Mouse (Mus musculus) CH12.LX (cell line): ENCODE results near the gene Srr. TPM values are rescaled to one million over a fixed set of nuclear protein-coding genes. Genes with fewer than 3 reads are reported as not detected.

Experiments
- DNase-seq: peaks from one replicate; pipeline ENCODE4 v3.0.0-alpha.2; 2013; ENCODE audit errors: extremely low read depth
- H3K27ac ChIP-seq: 2 replicates; pipeline ENCODE4 v1.5.1; 2012; ENCODE audit warnings: low read depth, mild to moderate bottlenecking, control low read depth, moderate library complexity; ENCODE audit not compliant: insufficient read depth
- H3K27me3 ChIP-seq: replicated peaks from 2 replicates; pipeline ENCODE3; 2012; ENCODE audit warnings: inconsistent platforms
- H3K36me3 ChIP-seq, 2 experiments: replicated peaks in 1 of 2; 2 replicates each; pipeline versions ENCODE3 to v1.6.1; 2012; ENCODE audit warnings: inconsistent platforms in 1 of 2, low read length in 1 of 2, mild to moderate bottlenecking in 1 of 2, mixed read lengths in 1 of 2, moderate library complexity in 1 of 2; ENCODE audit not compliant: control insufficient read depth in 1 of 2, insufficient read depth in 1 of 2
- H3K4me1 ChIP-seq, 2 experiments: 2 replicates each; pipeline ENCODE4 v1.6.1; 2012; ENCODE audit warnings: inconsistent platforms in 1 of 2, moderate library complexity in 1 of 2; ENCODE audit not compliant: insufficient read depth in 2 of 2, control insufficient read depth in 1 of 2
- H3K4me2 ChIP-seq: 2 replicates; pipeline ENCODE4 v1.6.1; 2012; ENCODE audit warnings: low read depth, mild to moderate bottlenecking, control low read depth; ENCODE audit not compliant: poor library complexity, insufficient read depth, severe bottlenecking
- H3K4me3 ChIP-seq, 3 experiments: fragments of 150-350 bp in 1 of 3; sonication (generic) in 1 of 3; replicated peaks in 1 of 3; 2 replicates each; pipeline versions ENCODE3 to v1.5.1; 2011 to 2012; ENCODE audit warnings: low read depth in 2 of 3, low read length in 2 of 3, mild to moderate bottlenecking in 2 of 3, moderate library complexity in 2 of 3, control low read depth in 1 of 3, improper control_type of control experiment in 1 of 3, inconsistent platforms in 1 of 3, mixed read lengths in 1 of 3; ENCODE audit not compliant: poor library complexity in 1 of 3
- H3K79me2 ChIP-seq: replicated peaks from 2 replicates; pipeline ENCODE4 v1.6.1; 2012; ENCODE audit warnings: mild to moderate bottlenecking, moderate library complexity; ENCODE audit not compliant: control insufficient read depth, poor library complexity, insufficient read depth, severe bottlenecking; ENCODE audit errors: extremely low read depth
- H3K9ac ChIP-seq: 2 replicates; pipeline ENCODE4 v1.6.1; 2012; ENCODE audit warnings: low read depth, mild to moderate bottlenecking, control low read depth, moderate library complexity; ENCODE audit not compliant: insufficient read depth
- H3K9me3 ChIP-seq: replicated peaks from 2 replicates; pipeline ENCODE3; 2012; ENCODE audit warnings: low read length, inconsistent platforms, mixed read lengths
- BHLHE40 ChIP-seq: IDR thresholded peaks from 2 replicates; pipeline ENCODE4 v1.6.1; 2011; ENCODE audit warnings: mild to moderate bottlenecking, low read depth, low read length, improper control_type of control experiment
- CHD1 ChIP-seq: IDR thresholded peaks from 2 replicates; pipeline ENCODE4 v1.6.1; 2012; ENCODE audit warnings: low read depth, low read length, improper control_type of control experiment, inconsistent platforms
- CTCF ChIP-seq, 2 experiments: IDR thresholded peaks in 1 of 2; conservative IDR thresholded peaks in 1 of 2; 2 replicates each; pipeline ENCODE4 v1.5.1; 2011 to 2012; ENCODE audit warnings: low read depth in 2 of 2, low read length in 2 of 2, improper control_type of control experiment in 1 of 2, inconsistent platforms in 1 of 2, mild to moderate bottlenecking in 1 of 2, moderate library complexity in 1 of 2
- E2F4 ChIP-seq: IDR thresholded peaks from 2 replicates; pipeline ENCODE4 v1.6.1; 2011; ENCODE audit warnings: low read depth, low read length, improper control_type of control experiment; ENCODE audit not compliant: insufficient replicate concordance
- ELF1 ChIP-seq: IDR thresholded peaks from 2 replicates; pipeline ENCODE4 v1.6.1; 2014; ENCODE audit warnings: low read depth, mild to moderate bottlenecking, inconsistent platforms, low read length, improper control_type of control experiment
- EP300 ChIP-seq: IDR thresholded peaks from 2 replicates; pipeline ENCODE4 v1.6.1; 2011; ENCODE audit warnings: low read length, improper control_type of control experiment
- GABPA ChIP-seq: IDR thresholded peaks from 2 replicates; pipeline ENCODE4 v1.6.1; 2012; ENCODE audit warnings: low read depth, low read length, improper control_type of control experiment, inconsistent platforms; ENCODE audit not compliant: insufficient replicate concordance
- JUN ChIP-seq: IDR thresholded peaks from 2 replicates; pipeline ENCODE4 v1.6.1; 2011; ENCODE audit warnings: low read depth, mild to moderate bottlenecking, low read length, improper control_type of control experiment, moderate library complexity; ENCODE audit not compliant: insufficient read depth
- JUND ChIP-seq: conservative IDR thresholded peaks from 2 replicates; pipeline ENCODE4 v1.6.1; 2011; ENCODE audit warnings: low read depth, low read length, improper control_type of control experiment
- MAX ChIP-seq: IDR thresholded peaks from 2 replicates; pipeline ENCODE4 v1.6.1; 2011; ENCODE audit warnings: low read length, improper control_type of control experiment
- MAZ ChIP-seq: IDR thresholded peaks from 2 replicates; pipeline ENCODE4 v1.6.1; 2012; ENCODE audit warnings: low read depth, mild to moderate bottlenecking, inconsistent platforms, low read length, improper control_type of control experiment, moderate library complexity
- MEF2A ChIP-seq: IDR thresholded peaks from 2 replicates; pipeline ENCODE4 v1.6.1; 2014; ENCODE audit warnings: low read depth, mild to moderate bottlenecking, inconsistent platforms, low read length, improper control_type of control experiment, borderline replicate concordance
- MXI1 ChIP-seq: IDR thresholded peaks from 2 replicates; pipeline ENCODE4 v1.6.1; 2011; ENCODE audit warnings: mild to moderate bottlenecking, low read depth, low read length, improper control_type of control experiment
- MYC ChIP-seq: IDR thresholded peaks from 2 replicates; pipeline ENCODE4 v1.6.1; 2011; ENCODE audit warnings: low read depth, mild to moderate bottlenecking, improper control_type of control experiment, low read length
- NELFE ChIP-seq: IDR thresholded peaks from 2 replicates; pipeline ENCODE4 v1.6.1; 2011; ENCODE audit warnings: low read depth, low read length, improper control_type of control experiment
- NRF1 ChIP-seq: IDR thresholded peaks from 2 replicates; pipeline ENCODE4 v1.6.1; 2014; ENCODE audit warnings: low read depth, mild to moderate bottlenecking, inconsistent platforms, low read length, improper control_type of control experiment, moderate library complexity
- PAX5 ChIP-seq: IDR thresholded peaks from 2 replicates; pipeline ENCODE4 v1.6.1; 2012; ENCODE audit warnings: low read length, inconsistent platforms, mixed read lengths
- POLR2A ChIP-seq: IDR thresholded peaks from 2 replicates; pipeline ENCODE4 v1.6.1; 2011; ENCODE audit warnings: low read depth, mild to moderate bottlenecking, improper control_type of control experiment, low read length
- RAD21 ChIP-seq: IDR thresholded peaks from 2 replicates; pipeline ENCODE4 v1.6.1; 2011; ENCODE audit warnings: low read depth, mild to moderate bottlenecking, low read length, improper control_type of control experiment, moderate library complexity
- SIN3A ChIP-seq: IDR thresholded peaks from 2 replicates; pipeline ENCODE4 v1.6.1; 2012; ENCODE audit warnings: low read length, improper control_type of control experiment, inconsistent platforms
- TBP ChIP-seq: conservative IDR thresholded peaks from 2 replicates; pipeline ENCODE4 v1.6.1; 2011; ENCODE audit warnings: low read depth, low read length, improper control_type of control experiment
- UBTF ChIP-seq: IDR thresholded peaks from 2 replicates; pipeline ENCODE4 v1.6.1; 2012; ENCODE audit warnings: low read depth, mild to moderate bottlenecking, inconsistent platforms, low read length, improper control_type of control experiment, moderate library complexity
- USF2 ChIP-seq: conservative IDR thresholded peaks from 2 replicates; pipeline ENCODE4 v1.6.1; 2011; ENCODE audit warnings: low read depth, low read length, improper control_type of control experiment
- ZKSCAN1 ChIP-seq: IDR thresholded peaks from 2 replicates; pipeline ENCODE4 v1.6.1; 2012; ENCODE audit warnings: low read depth, inconsistent platforms, low read length, improper control_type of control experiment, borderline replicate concordance
- ZMIZ1 ChIP-seq: IDR thresholded peaks from 2 replicates; pipeline ENCODE4 v1.6.1; 2012; ENCODE audit warnings: low read depth, mild to moderate bottlenecking, inconsistent platforms, low read length, improper control_type of control experiment
- ZNF384 ChIP-seq: IDR thresholded peaks from 2 replicates; pipeline ENCODE4 v1.6.1; 2012; ENCODE audit warnings: low read depth, low read length, improper control_type of control experiment, inconsistent platforms
- dilution Hi-C: fragments of 300-500 bp; cut with MboI; formaldehyde crosslinking; loops from 2 replicates; pipeline ENCODE4 v1.14.3; 2020; ENCODE audit warnings: low sequenced_read_pairs; ENCODE audit not compliant: extremely low pct_unique_long_range_greater_than_20kb, extremely low pct_ligation_motif_present
- in situ Hi-C: fragments of 300-500 bp; cut with MboI; formaldehyde crosslinking; loops from 3 replicates; pipeline ENCODE4 v1.14.3; 2019; ENCODE audit warnings: low sequenced_read_pairs, low pct_ligation_motif_present, low pct_unique_long_range_greater_than_20kb, mixed read lengths
- polyA plus RNA-seq: library from polyadenylated mRNA; unstranded; fragments of >175 nt; gene quantifications from 2 replicates; pipeline ENCODE4 v1.2.1, GENCODE M21; 2012; ENCODE audit warnings: low read depth; ENCODE audit not compliant: insufficient read length
- total RNA-seq, 2 experiments: library from RNA; depleted of rRNA; stranded (reverse); fragments of 300-350 nt in 1 of 2; fragments of >200 nt in 1 of 2; gene quantifications; 2 replicates each; pipeline ENCODE4 v1.2.3; 2012 to 2014

Srr gene
- total and polyA plus RNA-seq, 3 experiments: 5.7 to 5.9 (median 5.7) TPM

GRCm38 (mm10) chr11:74883098-74883497 is 42.6 kb downstream of the Srr start:
- dilution Hi-C loops (no loop called here), in situ Hi-C loops (no loop called here)
- no peaks in the 10 kb centered on the region for H3K9me3 ChIP-seq
- H3K9ac ChIP-seq: no peak overlapping the region
- no peak overlapping the region for H3K4me3 ChIP-seq
- no peak for DNase-seq
- no peak overlapping the region for H3K4me2 ChIP-seq
- H3K36me3 ChIP-seq: peaks cover 0 to 11% of the 10 kb centered on the region in 2 experiments
- H3K27me3 ChIP-seq: no peaks in the 10 kb centered on the region
- H3K4me1 ChIP-seq: no peaks in the 10 kb centered on the region
- no peaks in the 10 kb centered on the region for H3K79me2 ChIP-seq
- no peak overlapping the region for H3K27ac ChIP-seq
- no peak for TF ChIP-seq BHLHE40
- TF ChIP-seq MAZ: no peak
- TF ChIP-seq ZKSCAN1: no peak
- no peak for TF ChIP-seq JUN
- no peak for TF ChIP-seq GABPA
- TF ChIP-seq UBTF: no peak
- no peak for TF ChIP-seq MXI1
- no peak for TF ChIP-seq PAX5
- TF ChIP-seq ZNF384: no peak
- TF ChIP-seq EP300: no peak
- TF ChIP-seq MYC: no peak
- no peak for TF ChIP-seq JUND
- TF ChIP-seq TBP: no peak

DNA sequence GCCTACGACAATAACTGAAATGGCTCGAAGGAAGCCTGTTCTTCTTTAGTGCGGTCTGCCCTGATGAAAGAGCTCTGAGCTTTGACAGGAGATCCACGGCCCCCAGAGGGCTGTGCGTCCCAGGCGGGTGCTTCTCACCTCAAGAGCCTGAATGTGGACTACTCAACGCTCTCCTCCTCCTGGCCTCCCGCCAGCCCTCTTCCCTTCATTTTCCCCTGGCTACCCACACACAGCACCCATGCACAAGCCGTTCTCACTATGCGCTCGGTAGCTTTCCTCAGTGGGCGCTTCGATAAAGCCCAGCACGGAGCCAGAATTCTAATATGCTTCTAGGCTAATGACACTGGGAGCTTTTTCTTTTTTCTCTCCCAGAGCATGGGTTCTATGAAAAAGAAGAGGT is 43.8 kb downstream of the Srr start:
- in situ Hi-C loops (no loop called here), dilution Hi-C loops (no loop called here)
- H3K36me3 ChIP-seq: peaks cover 0 to 11% of the 10 kb centered on the region in 2 experiments
- no peak overlapping the region for H3K9ac ChIP-seq
- H3K9me3 ChIP-seq: no peaks in the 10 kb centered on the region
- H3K4me3 ChIP-seq: no peak overlapping the region
- H3K4me1 ChIP-seq: peaks cover 0 to under 1% of the 10 kb centered on the region in 2 experiments; a peak in 1 of 4 replicates
- no peaks in the 10 kb centered on the region for H3K27me3 ChIP-seq
- no peak overlapping the region for H3K4me2 ChIP-seq
- no peaks in the 10 kb centered on the region for H3K79me2 ChIP-seq
- no peak for TF ChIP-seq ZKSCAN1
- TF ChIP-seq ELF1: no peak
- no peak for TF ChIP-seq POLR2A
- TF ChIP-seq NELFE: no peak
- no peak for TF ChIP-seq JUN
- no peak for TF ChIP-seq CHD1
- DNase-seq: no peak
- no peak overlapping the region for H3K27ac ChIP-seq

- Histone ChIP-seq H3K27ac (no peak overlapping the region), H3K9me3 (no peaks in the 10 kb centered on the region), H3K36me3 (peaks cover 0 to 11% of the 10 kb centered on the region in 2 experiments), H3K79me2 (no peaks in the 10 kb centered on the region), H3K27me3 (no peaks in the 10 kb centered on the region), H3K4me3 (no peak overlapping the region), H3K4me2 (no peak overlapping the region), H3K4me1 (peaks cover 0 to 5% of the 10 kb centered on the region in 2 experiments; a peak in 2 of 4 replicates), H3K9ac (no peak overlapping the region)
- no peak for TF ChIP-seq SIN3A
- no peak for TF ChIP-seq ZMIZ1
- no peak for TF ChIP-seq USF2
- TF ChIP-seq UBTF: no peak
- no peak for TF ChIP-seq NRF1
- no peak for TF ChIP-seq CTCF (conservative IDR thresholded peaks at IDR 0.05 in 1 of 2, IDR thresholded peaks at IDR 0.05 in 1 of 2; ENCODE audit: low read depth in 2 of 2, low read length in 2 of 2)
- TF ChIP-seq POLR2A: no peak
- TF ChIP-seq CHD1: no peak
- TF ChIP-seq JUN: no peak
- TF ChIP-seq GABPA: no peak
- TF ChIP-seq MEF2A: no peak
- no peak for TF ChIP-seq ZKSCAN1
- TF ChIP-seq MYC: no peak
- TF ChIP-seq ELF1: no peak
- TF ChIP-seq E2F4: no peak
- no peak for TF ChIP-seq BHLHE40
- no peak for TF ChIP-seq RAD21
- TF ChIP-seq MAX: no peak
- no peak for TF ChIP-seq MXI1
- in situ Hi-C loops: no loop called here
- DNase-seq: no peak
- dilution Hi-C loops: no loop called here
Measured at GRCm38 (mm10) chr11:74880999-74881398, 44.7 kb downstream of the Srr start.
